In the genomic region with DNA sequence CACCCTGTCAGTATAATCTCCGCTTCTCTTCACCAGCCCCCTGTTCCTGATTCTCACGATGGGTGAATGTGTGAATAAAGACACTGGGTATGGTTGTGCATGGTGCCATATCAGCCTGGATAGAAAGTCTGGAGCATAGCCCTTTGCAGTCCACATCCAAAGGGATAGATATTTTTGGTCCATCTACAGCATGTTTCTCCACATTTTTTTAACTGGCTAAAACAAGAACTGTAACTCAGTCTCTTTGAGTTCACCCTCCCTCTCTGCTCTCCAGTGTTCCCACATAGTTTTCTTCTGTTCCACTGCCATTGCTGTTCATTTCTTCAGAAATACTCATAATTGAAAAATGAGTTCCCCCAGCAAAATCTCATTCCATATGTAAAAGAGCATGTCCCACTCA, we compare ENCODE assay signal across 18 mouse cellular contexts.
"Had no signal": no experiment of that assay in that cellular context is flagged by ENCODE, and none has a peak within 500 bp of the region (broad histone marks: within the 10 kb centered on the region; RNA-seq: fewer than 3 reads in every experiment).

No protein-coding gene starts in this region.

- DNase-seq: liver, postnatal 0 days; lung, adult 2 months; lung, postnatal 14 days; lung, postnatal 36 days; midbrain, embryonic 14.5 days; thymus, adult 18-20 months; thymus, postnatal 14 days; thymus, postnatal 36 days had no signal

- ATAC-seq: liver, postnatal 0 days; lung, postnatal 0 days; midbrain, embryonic 16.5 days had no signal

- H3K27ac ChIP-seq: liver, embryonic 15.5 days; lung, embryonic 15.5 days; macrophage; midbrain, embryonic 12.5 days; neural tube, embryonic 12.5 days; stomach, embryonic 15.5 days; stomach, postnatal 0 days had no signal

- H3K4me3 ChIP-seq: liver, embryonic 15.5 days; lung, embryonic 15.5 days; megakaryocyte, embryonic 14.5 days; midbrain, embryonic 12.5 days; neural tube, embryonic 12.5 days; stomach, embryonic 15.5 days had no signal
